Mouse (Mus musculus) stomach, embryonic 14.5 days (tissue): Measurements from ENCODE around the gene Il1rapl1. TPM values are rescaled to one million over a fixed set of nuclear protein-coding genes. Genes with fewer than 3 reads are reported as not detected.

Experiments
- ATAC-seq: fragments of 200-750 bp; cut with Nextera tagmentation; 2 replicates; pipeline ENCODE4 v1.8.0; 2017; ENCODE audit warnings: low read depth, moderate TSS enrichment; ENCODE audit not compliant: insufficient number of reproducible peaks, insufficient read depth, low FRiP score
- H3K27ac ChIP-seq: fragments of 300-500 bp; sonication (generic); 2 replicates; pipeline ENCODE4 v1.5.1; 2014; ENCODE audit warnings: mild to moderate bottlenecking, low read length, moderate library complexity, mixed read lengths
- H3K27me3 ChIP-seq: fragments of 300-500 bp; sonication (generic); 2 replicates; pipeline ENCODE4 v1.6.1; 2014; ENCODE audit warnings: low read length, control low read depth, mixed read lengths; ENCODE audit not compliant: control insufficient read depth, insufficient read depth
- H3K36me3 ChIP-seq: fragments of 300-500 bp; sonication (generic); 2 replicates; pipeline ENCODE4 v1.6.1; 2014; ENCODE audit warnings: mild to moderate bottlenecking, control low read depth, low read length, moderate library complexity, mixed read lengths; ENCODE audit not compliant: control insufficient read depth, insufficient read depth
- H3K4me1 ChIP-seq: fragments of 300-500 bp; sonication (generic); 2 replicates; pipeline ENCODE4 v1.6.1; 2014; ENCODE audit warnings: low read length, control low read depth, mixed read lengths; ENCODE audit not compliant: control insufficient read depth, insufficient read depth
- H3K4me2 ChIP-seq: fragments of 300-500 bp; sonication (generic); replicated peaks from 2 replicates; pipeline ENCODE4 v1.6.1; 2014; ENCODE audit warnings: low read depth, low read length, control low read depth
- H3K4me3 ChIP-seq: fragments of 300-500 bp; sonication (generic); 2 replicates; pipeline ENCODE4 v1.5.1; 2014; ENCODE audit warnings: low read depth, low read length, control low read depth
- H3K9ac ChIP-seq: fragments of 300-500 bp; sonication (generic); replicated peaks from 2 replicates; pipeline ENCODE4 v1.6.1; 2014; ENCODE audit warnings: low read depth, mild to moderate bottlenecking, control low read depth, low read length, moderate library complexity, mixed read lengths
- H3K9me3 ChIP-seq: fragments of 300-500 bp; sonication (generic); 2 replicates; pipeline ENCODE4 v1.6.1; 2016; ENCODE audit warnings: low read depth, low read length, control low read depth; ENCODE audit not compliant: control insufficient read depth
- WGBS: fragments of 180-500 bp; shearing (Covaris S2); extraction: QIAGEN DNeasy Blood & Tissue Kit; methylation state at CpG from one replicate; pipeline ENCODE4 v1.1.7; 2014; 5-methylcytosine and 5-hydroxymethylcytosine counted together
- polyA plus RNA-seq: library from polyadenylated mRNA; unstranded; fragments of >200 nt; fragmentation: Nextera tagmentation; extraction: Ambion mirVana; gene quantifications from 2 replicates; pipeline ENCODE4 v1.2.1, GENCODE M21; 2014

Il1rapl1 gene
- 3.0 and 4.2 TPM in 2 replicates for polyA plus RNA-seq

- Histone ChIP-seq H3K4me3 (peak within 1 kb of the TSS; percentile 33), H3K27ac (no peak within 1 kb of the TSS), H3K4me2 (peak within 1 kb of the TSS; percentile 37), H3K9me3 (no peaks in the 10 kb centered on the region), H3K9ac (0 out of 2 replicates have a peak within 1 kb of the TSS, but pooled peaks have one; percentile 4), H3K36me3 (no peaks in the 10 kb centered on the region), H3K4me1 (no peaks in the 10 kb centered on the region), H3K27me3 (no peaks in the 10 kb centered on the region)
- 14% methylated on average over 12 of the region's 12 CpGs for WGBS
- ATAC-seq: no peak
These were observed at the start of gene Il1rapl1 for GRCm38 (mm10) chrX:88115609-88116073. Gene Il1rapl1 (minus strand): TSS chrX:88115645.

- no peaks in the 10 kb centered on the region for H3K9me3 ChIP-seq
- ATAC-seq: no peak
- 45% methylated on average over 2 of the region's 2 CpGs for WGBS
- H3K4me2 ChIP-seq: no peak overlapping the region
- no peak overlapping the region for H3K27ac ChIP-seq
- H3K4me3 ChIP-seq: no peak overlapping the region
- H3K36me3 ChIP-seq: no peaks in the 10 kb centered on the region
- no peaks in the 10 kb centered on the region for H3K27me3 ChIP-seq
- no peak overlapping the region for H3K9ac ChIP-seq
- no peaks in the 10 kb centered on the region for H3K4me1 ChIP-seq
These were observed 42.6 kb upstream of the Il1rapl1 start for GRCm38 (mm10) chrX:88158037-88158436.

DNA sequence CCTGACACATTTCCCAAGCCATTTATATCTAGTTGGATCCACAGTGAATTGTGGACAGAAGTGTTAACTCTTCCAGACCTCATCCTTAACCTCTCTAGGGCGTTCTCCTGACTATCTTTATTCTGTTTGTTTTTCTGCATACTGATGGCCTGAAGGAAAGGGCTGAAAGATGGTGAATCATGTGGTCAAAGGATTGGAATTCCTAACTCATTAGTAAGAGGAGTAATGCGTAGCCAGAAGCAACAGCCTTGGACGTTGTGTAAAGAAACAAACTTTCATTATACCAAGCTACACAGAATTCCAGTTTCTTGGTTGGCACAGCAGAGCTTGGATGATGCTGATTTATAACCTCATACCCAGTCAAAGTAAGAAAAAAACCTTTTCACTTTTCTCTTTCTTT is 10.2 kb upstream of the Il1rapl1 start:
- Histone ChIP-seq H3K9ac (no peak overlapping the region), H3K27me3 (no peaks in the 10 kb centered on the region), H3K4me2 (no peak overlapping the region), H3K27ac (no peak overlapping the region), H3K36me3 (no peaks in the 10 kb centered on the region), H3K4me3 (no peak overlapping the region), H3K4me1 (no peaks in the 10 kb centered on the region), H3K9me3 (no peaks in the 10 kb centered on the region)
- no peak for ATAC-seq
- 42% methylated on average over 3 of the region's 3 CpGs for WGBS

GRCm38 (mm10) chrX:88120070-88120469 is 4.6 kb upstream of the Il1rapl1 start:
- Histone ChIP-seq H3K27me3 (no peaks in the 10 kb centered on the region), H3K27ac (no peak overlapping the region), H3K9ac (no peak overlapping the region), H3K4me2 (no peak overlapping the region), H3K4me1 (no peaks in the 10 kb centered on the region), H3K9me3 (no peaks in the 10 kb centered on the region), H3K4me3 (no peak overlapping the region), H3K36me3 (no peaks in the 10 kb centered on the region)
- ATAC-seq: no peak
- WGBS: 67% methylated on average over 3 of the region's 3 CpGs

- Histone ChIP-seq H3K9ac (no peak overlapping the region), H3K27ac (no peak overlapping the region), H3K9me3 (no peaks in the 10 kb centered on the region), H3K4me3 (no peak overlapping the region), H3K36me3 (no peaks in the 10 kb centered on the region), H3K27me3 (no peaks in the 10 kb centered on the region), H3K4me1 (no peaks in the 10 kb centered on the region), H3K4me2 (no peak overlapping the region)
- WGBS: 59% methylated on average over 3 of the region's 3 CpGs
- no peak for ATAC-seq
These were observed 2.4 kb upstream of the Il1rapl1 start for GRCm38 (mm10) chrX:88117858-88118257.

GRCm38 (mm10) chrX:88116326-88116725 is 881 bp upstream of the Il1rapl1 start:
- no peak overlapping the region for H3K27ac ChIP-seq
- H3K4me3 ChIP-seq: peak overlapping the region; percentile 33
- H3K36me3 ChIP-seq: no peaks in the 10 kb centered on the region
- H3K4me1 ChIP-seq: no peaks in the 10 kb centered on the region
- no peaks in the 10 kb centered on the region for H3K9me3 ChIP-seq
- H3K27me3 ChIP-seq: no peaks in the 10 kb centered on the region
- WGBS: 14% methylated on average over 3 of the region's 3 CpGs
- no peak overlapping the region for H3K9ac ChIP-seq
- H3K4me2 ChIP-seq: peak overlapping the region; percentile 37; the same call in 1 of the 2 replicates
- no peak for ATAC-seq

GRCm38 (mm10) chrX:88113561-88113960 is 1.9 kb downstream of the Il1rapl1 start:
- Histone ChIP-seq H3K36me3 (no peaks in the 10 kb centered on the region), H3K4me2 (peak overlapping the region; percentile 37), H3K9me3 (no peaks in the 10 kb centered on the region), H3K27me3 (no peaks in the 10 kb centered on the region), H3K4me1 (no peaks in the 10 kb centered on the region), H3K27ac (no peak overlapping the region), H3K4me3 (peak overlapping the region; percentile 33; the same call in 1 of the 2 replicates), H3K9ac (no peak overlapping the region)
- ATAC-seq: no peak
- 48% methylated on average over 6 of the region's 6 CpGs for WGBS

GRCm38 (mm10) chrX:88112254-88112653 is 3.2 kb downstream of the Il1rapl1 start:
- ATAC-seq: no peak
- 25% methylated on average over 2 of the region's 2 CpGs for WGBS
- H3K4me2 ChIP-seq: no peak overlapping the region

DNA sequence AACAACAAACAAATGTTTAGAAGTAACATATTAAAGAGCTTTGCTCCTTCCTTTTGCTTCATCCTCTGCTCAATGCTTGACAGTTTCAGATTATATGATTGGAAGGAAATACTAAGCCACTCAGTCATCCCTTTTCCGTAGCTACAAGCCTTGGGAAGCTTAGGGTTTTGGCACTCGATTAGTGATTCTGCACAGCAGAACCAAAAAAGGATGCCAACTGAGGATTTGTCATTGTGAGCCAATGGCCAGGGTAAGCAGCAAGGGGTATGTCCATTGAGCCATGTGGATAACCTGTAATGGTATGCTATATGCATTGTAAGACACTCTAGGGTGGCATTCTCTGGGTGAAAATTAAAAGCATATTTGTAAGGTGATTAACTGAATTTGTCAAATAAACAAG is 5.7 kb downstream of the Il1rapl1 start:
- no peaks in the 10 kb centered on the region for H3K4me1 ChIP-seq
- 79% methylated on average over 2 of the region's 2 CpGs for WGBS
- H3K4me2 ChIP-seq: no peak overlapping the region
- H3K4me3 ChIP-seq: no peak overlapping the region
- ATAC-seq: no peak
- H3K9ac ChIP-seq: no peak overlapping the region
- no peaks in the 10 kb centered on the region for H3K36me3 ChIP-seq
- no peak overlapping the region for H3K27ac ChIP-seq
- no peaks in the 10 kb centered on the region for H3K9me3 ChIP-seq
- no peaks in the 10 kb centered on the region for H3K27me3 ChIP-seq

More at GRCm38 (mm10) chrX:88112254-88112653, 3.2 kb downstream of the Il1rapl1 start:
- Histone ChIP-seq H3K9me3 (no peaks in the 10 kb centered on the region), H3K4me1 (no peaks in the 10 kb centered on the region), H3K36me3 (no peaks in the 10 kb centered on the region), H3K27me3 (no peaks in the 10 kb centered on the region), H3K27ac (no peak overlapping the region), H3K9ac (no peak overlapping the region), H3K4me3 (no peak overlapping the region)
